Mouse (Mus musculus): ENCODE data around the gene Rps11. TPM values are rescaled to one million over a fixed set of nuclear protein-coding genes. Genes with fewer than 3 reads are reported as not detected.

Rps11 gene
- total RNA-seq, 1 experiment = 1,746 TPM

DNA sequence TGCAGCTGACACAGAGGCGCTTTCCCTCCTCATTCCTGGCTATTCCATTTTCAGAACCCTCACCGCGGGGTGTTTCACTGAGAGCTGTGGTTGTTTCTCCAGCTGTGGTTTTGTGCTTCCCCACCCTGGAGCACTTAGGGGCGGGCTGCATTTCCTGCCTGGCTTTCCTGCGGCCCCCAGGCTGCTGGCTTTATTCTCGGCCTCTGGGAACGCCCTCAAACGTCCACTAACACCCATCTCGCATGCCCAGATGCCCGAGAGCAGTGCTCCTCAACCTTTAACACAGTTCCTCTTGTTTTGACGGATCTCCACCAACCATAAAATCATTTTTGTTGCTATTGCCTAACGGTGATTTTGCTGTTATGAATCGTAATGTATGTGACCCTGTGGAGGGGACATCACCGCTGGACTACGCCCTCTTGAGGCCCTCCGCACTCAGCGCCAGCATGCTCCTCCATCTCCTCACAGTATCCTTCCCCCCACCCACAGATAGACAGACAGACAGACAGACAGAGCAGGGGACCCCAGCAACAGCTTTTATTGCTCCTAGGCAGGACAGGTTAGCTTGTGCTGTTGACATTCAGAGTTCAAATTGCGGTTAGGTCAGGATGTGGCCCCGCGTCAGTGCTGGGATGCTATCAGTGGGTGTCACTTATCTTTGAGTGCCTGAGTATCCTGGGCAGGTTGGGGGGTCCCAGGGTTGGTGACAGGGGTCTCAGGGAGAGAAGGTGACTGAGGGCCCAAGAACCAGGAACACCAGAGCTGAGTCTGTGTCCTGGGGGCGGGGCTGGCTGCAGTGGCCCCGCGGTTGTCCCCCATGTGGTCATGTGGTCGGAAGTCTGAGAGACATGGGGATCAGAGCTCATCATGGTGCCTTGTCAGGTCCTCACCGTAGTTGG lies 41.6 kb downstream of the Rps11 start:
- H3K9ac ChIP-seq (ENCODE audit: insufficient read depth, low read depth, low read length, poor library complexity, severe bottlenecking) = 0 out of 2 replicates have a peak overlapping the region, but pooled peaks have one; percentile 21
- TF ChIP-seq MAFK (IDR thresholded peaks at IDR 0.05; ENCODE audit: insufficient read depth, low read depth, low read length) (no peak), HCFC1 (IDR thresholded peaks at IDR 0.05; ENCODE audit: borderline replicate concordance, insufficient read depth, low read length) (no peak), ZC3H11A (IDR thresholded peaks at IDR 0.05; ENCODE audit: borderline replicate concordance, low read depth, low read length) (no peak), ZNF384 (IDR thresholded peaks at IDR 0.05; ENCODE audit: low read depth, low read length) (no peak), CHD2 (IDR thresholded peaks at IDR 0.05; ENCODE audit: low read depth, low read length) (no peak)
- H3K4me3 ChIP-seq (ENCODE audit: insufficient read depth in 1 of 2, low read depth in 1 of 2, low read length in 2 of 2, poor library complexity in 1 of 2, severe bottlenecking in 1 of 2) = peak overlapping the region in 1 of 2 experiments; percentile 46; a peak in 2 of 4 replicates
- H3K4me1 ChIP-seq (ENCODE audit: control insufficient read depth in 2 of 2, insufficient read depth in 2 of 2, low read length in 2 of 2, poor library complexity in 1 of 2) = peaks cover 0 to 16% of the 10 kb centered on the region in 2 experiments; a peak in 2 of 4 replicates
- no peaks in the 10 kb centered on the region for H3K9me3 ChIP-seq (ENCODE audit: control insufficient read depth, insufficient read depth, low read depth, low read length)
- H3K36me3 ChIP-seq (ENCODE audit: control insufficient read depth, insufficient read depth, low read length, poor library complexity, severe bottlenecking) = peaks cover 5% of the 10 kb centered on the region; the same call in 1 of the 2 replicates
- in situ Hi-C loops (cut with MboI; ENCODE audit: low sequenced_read_pairs in 2 of 2, unreplicated experiment in 2 of 2) = no loop called here
- DNase-seq (ENCODE audit: low read depth, low spot score) = no peak
- peak overlapping the region; percentile 33; the same call in 1 of the 2 replicates for H3K27ac ChIP-seq (ENCODE audit: insufficient read depth, low read depth, low read length, poor library complexity, severe bottlenecking)

DNA sequence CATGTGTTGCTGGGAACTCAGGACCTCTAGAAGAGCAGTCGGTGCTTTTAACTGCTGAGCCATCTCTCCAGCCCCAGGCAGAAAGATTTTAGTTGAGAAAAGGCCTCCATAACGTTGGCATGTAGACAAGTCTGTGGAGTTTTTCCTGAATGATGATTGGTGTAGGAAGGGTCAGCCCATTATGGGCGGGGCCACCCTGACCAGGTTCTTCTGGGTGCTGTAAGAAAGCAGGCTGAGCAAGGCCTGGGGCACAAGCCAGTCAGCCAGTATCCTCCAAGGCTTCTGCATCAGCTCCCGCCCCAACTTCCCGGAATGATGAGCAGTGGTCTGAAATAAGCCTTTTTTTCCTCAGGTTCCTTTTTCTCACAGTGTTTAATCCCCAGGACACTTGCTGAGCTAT lies 43.2 kb downstream of the Rps11 start:
- TF ChIP-seq CHD2 (IDR thresholded peaks at IDR 0.05; ENCODE audit: low read depth, low read length) = no peak
- no peak for TF ChIP-seq ZC3H11A (IDR thresholded peaks at IDR 0.05; ENCODE audit: borderline replicate concordance, low read depth, low read length)
- TF ChIP-seq HCFC1 (IDR thresholded peaks at IDR 0.05; ENCODE audit: borderline replicate concordance, insufficient read depth, low read length) = no peak
- TF ChIP-seq MAFK (IDR thresholded peaks at IDR 0.05; ENCODE audit: insufficient read depth, low read depth, low read length) = no peak
- H3K4me3 ChIP-seq (ENCODE audit: insufficient read depth in 1 of 2, low read depth in 1 of 2, low read length in 2 of 2, poor library complexity in 1 of 2, severe bottlenecking in 1 of 2) = no peak overlapping the region
- no peak overlapping the region for H3K9ac ChIP-seq (ENCODE audit: insufficient read depth, low read depth, low read length, poor library complexity, severe bottlenecking)
- H3K36me3 ChIP-seq (ENCODE audit: control insufficient read depth, insufficient read depth, low read length, poor library complexity, severe bottlenecking) = peaks cover 16% of the 10 kb centered on the region
- H3K27ac ChIP-seq (ENCODE audit: insufficient read depth, low read depth, low read length, poor library complexity, severe bottlenecking) = no peak overlapping the region; the same call in 1 of the 2 replicates
- no peaks in the 10 kb centered on the region for H3K9me3 ChIP-seq (ENCODE audit: control insufficient read depth, insufficient read depth, low read depth, low read length)
- in situ Hi-C loops (cut with MboI; ENCODE audit: low sequenced_read_pairs in 2 of 2, unreplicated experiment in 2 of 2) = no loop called here
- DNase-seq (ENCODE audit: low read depth, low spot score) = no peak
- peaks cover 0 to 24% of the 10 kb centered on the region in 2 experiments; a peak in 2 of 4 replicates for H3K4me1 ChIP-seq (ENCODE audit: control insufficient read depth in 2 of 2, insufficient read depth in 2 of 2, low read length in 2 of 2, poor library complexity in 1 of 2)

DNA sequence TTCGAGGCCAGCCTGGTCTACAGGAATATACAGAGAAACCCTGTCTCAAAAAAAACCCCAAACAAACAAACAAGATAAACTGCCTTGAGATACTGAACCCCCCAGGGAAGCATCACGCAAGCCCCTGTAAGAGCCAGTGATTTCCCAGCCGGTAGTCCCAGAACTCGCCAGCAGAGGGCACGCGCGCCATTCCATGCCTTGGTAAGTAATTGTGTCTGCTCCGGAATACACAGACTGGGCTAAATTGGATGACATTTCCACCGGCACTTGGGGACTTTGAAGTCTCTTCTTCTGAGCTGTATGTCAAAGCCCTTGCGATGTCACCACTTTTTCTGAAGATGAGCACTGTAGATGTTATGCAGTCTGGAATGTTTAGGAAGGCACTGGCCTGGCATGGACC lies 44.4 kb downstream of the Rps11 start:
- no peaks in the 10 kb centered on the region for H3K9me3 ChIP-seq (ENCODE audit: control insufficient read depth, insufficient read depth, low read depth, low read length)
- in situ Hi-C loops (cut with MboI; ENCODE audit: low sequenced_read_pairs in 2 of 2, unreplicated experiment in 2 of 2) = loop anchor here in 1 of 2 experiments (5.0 kb wide), 1 partner anchor 52 kb away; no protein-coding TSS in a partner anchor
- no peak overlapping the region for H3K9ac ChIP-seq (ENCODE audit: insufficient read depth, low read depth, low read length, poor library complexity, severe bottlenecking)
- H3K36me3 ChIP-seq (ENCODE audit: control insufficient read depth, insufficient read depth, low read length, poor library complexity, severe bottlenecking) = peaks cover 21% of the 10 kb centered on the region
- no peak for DNase-seq (ENCODE audit: low read depth, low spot score)
- peak; percentile 65; the same call in 1 of the 2 replicates for TF ChIP-seq ZC3H11A (IDR thresholded peaks at IDR 0.05; ENCODE audit: borderline replicate concordance, low read depth, low read length)
- TF ChIP-seq CHD2 (IDR thresholded peaks at IDR 0.05; ENCODE audit: low read depth, low read length) = no peak
- TF ChIP-seq MAFK (IDR thresholded peaks at IDR 0.05; ENCODE audit: insufficient read depth, low read depth, low read length) = no peak
- no peak for TF ChIP-seq HCFC1 (IDR thresholded peaks at IDR 0.05; ENCODE audit: borderline replicate concordance, insufficient read depth, low read length)
- TF ChIP-seq ZNF384 (IDR thresholded peaks at IDR 0.05; ENCODE audit: low read depth, low read length) = no peak
- H3K4me3 ChIP-seq (ENCODE audit: insufficient read depth in 1 of 2, low read depth in 1 of 2, low read length in 2 of 2, poor library complexity in 1 of 2, severe bottlenecking in 1 of 2) = no peak overlapping the region
- H3K27ac ChIP-seq (ENCODE audit: insufficient read depth, low read depth, low read length, poor library complexity, severe bottlenecking) = no peak overlapping the region
- peaks cover 0 to 29% of the 10 kb centered on the region in 2 experiments; a peak in 2 of 4 replicates for H3K4me1 ChIP-seq (ENCODE audit: control insufficient read depth in 2 of 2, insufficient read depth in 2 of 2, low read length in 2 of 2, poor library complexity in 1 of 2)

DNA sequence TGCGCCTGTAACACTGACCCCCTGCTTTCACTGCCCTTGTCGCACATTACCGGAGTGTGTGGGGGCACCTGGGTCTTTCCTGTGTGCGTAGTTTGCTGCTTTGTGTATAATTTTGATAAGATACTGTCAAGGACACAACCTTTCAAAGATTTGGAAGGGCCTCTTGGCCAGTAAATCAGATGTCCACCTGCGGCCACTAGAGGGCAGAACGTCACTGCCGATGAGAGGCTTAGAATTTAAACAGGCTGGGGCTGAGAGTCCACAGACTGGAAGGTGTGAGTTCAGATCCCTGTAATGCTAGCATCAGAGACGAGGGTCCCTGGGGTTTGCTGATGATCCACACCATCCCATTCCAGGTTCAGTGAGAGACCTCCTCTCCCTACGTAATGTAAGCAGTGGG lies 45.7 kb downstream of the Rps11 start:
- Histone ChIP-seq H3K4me1 (ENCODE audit: control insufficient read depth in 2 of 2, insufficient read depth in 2 of 2, low read length in 2 of 2, poor library complexity in 1 of 2) (peaks cover 0 to 30% of the 10 kb centered on the region in 2 experiments; a peak in 2 of 4 replicates), H3K9me3 (ENCODE audit: control insufficient read depth, insufficient read depth, low read depth, low read length) (no peaks in the 10 kb centered on the region), H3K36me3 (ENCODE audit: control insufficient read depth, insufficient read depth, low read length, poor library complexity, severe bottlenecking) (peaks cover 27% of the 10 kb centered on the region), H3K4me3 (ENCODE audit: insufficient read depth in 1 of 2, low read depth in 1 of 2, low read length in 2 of 2, poor library complexity in 1 of 2, severe bottlenecking in 1 of 2) (no peak overlapping the region), H3K9ac (ENCODE audit: insufficient read depth, low read depth, low read length, poor library complexity, severe bottlenecking) (no peak overlapping the region), H3K27ac (ENCODE audit: insufficient read depth, low read depth, low read length, poor library complexity, severe bottlenecking) (no peak overlapping the region)
- TF ChIP-seq MAFK (IDR thresholded peaks at IDR 0.05; ENCODE audit: insufficient read depth, low read depth, low read length) (no peak), HCFC1 (IDR thresholded peaks at IDR 0.05; ENCODE audit: borderline replicate concordance, insufficient read depth, low read length) (no peak)
- no peak for DNase-seq (ENCODE audit: low read depth, low spot score)
- in situ Hi-C loops (cut with MboI; ENCODE audit: low sequenced_read_pairs in 2 of 2, unreplicated experiment in 2 of 2) = loop anchor here in 1 of 2 experiments (5.0 kb wide), 1 partner anchor 54 kb away; no protein-coding TSS in a partner anchor

All from ES-E14 (cell line).